Mouse (Mus musculus) neutrophil, adult 83 days (primary cell): ENCODE measurements around the gene Zfp68. TPM values are rescaled to one million over a fixed set of nuclear protein-coding genes. Genes with fewer than 3 reads are reported as not detected.

ENCODE experiments used
- total RNA-seq, 2 experiments: library from RNA; stranded (reverse); gene quantifications; one replicate each; pipeline ENCODE4 v1.2.4; 2023

The Zfp68 gene
- total RNA-seq = 10 to 100 TPM; 14.2 to 15.1 TPM

DNA sequence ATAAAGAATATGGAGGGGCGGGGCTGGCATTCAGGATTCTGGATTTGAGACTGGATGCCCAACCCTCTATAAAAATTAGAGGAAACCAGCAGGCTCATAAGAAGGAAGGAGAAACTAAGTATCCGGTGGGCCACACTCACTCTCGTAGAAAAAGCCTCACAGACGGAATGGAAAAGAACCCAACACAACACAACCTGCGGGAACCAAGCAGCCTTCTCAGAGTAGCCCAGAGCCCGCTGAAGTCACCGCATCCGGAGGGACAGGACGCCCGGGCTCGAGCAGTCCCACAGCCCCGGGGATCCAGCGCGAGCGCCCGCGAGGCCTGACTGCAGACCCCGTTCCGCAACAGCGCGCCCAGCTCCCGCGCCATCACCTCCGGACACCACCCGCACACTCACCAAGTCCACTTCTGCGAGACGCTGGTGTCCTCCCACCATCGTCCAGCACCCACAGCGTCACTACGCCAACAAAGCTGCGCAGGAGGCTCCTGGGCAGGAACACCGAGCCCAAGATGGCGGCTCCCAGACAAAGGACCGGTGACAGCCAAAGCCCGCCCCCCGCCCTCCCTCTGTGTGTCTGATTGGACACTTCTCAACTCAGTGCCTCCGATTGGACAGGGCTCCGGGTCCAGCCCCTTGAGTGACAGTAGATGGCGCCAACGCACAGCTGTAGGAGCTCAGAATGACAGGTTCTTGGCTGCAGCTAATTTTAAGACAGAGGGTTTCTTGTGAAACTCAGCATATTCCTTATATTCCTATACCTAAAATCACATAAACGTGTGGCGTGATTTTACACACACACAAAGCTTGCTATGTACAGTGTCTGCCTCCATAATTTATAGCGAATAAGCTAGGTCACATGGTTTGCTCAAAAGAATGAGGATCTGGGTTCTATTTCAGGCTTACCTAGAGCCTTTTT, at the start of gene Zfp68:
Zfp68 (minus strand) TSS at position 551 of the 918 bp plus-strand sequence.

DNA sequence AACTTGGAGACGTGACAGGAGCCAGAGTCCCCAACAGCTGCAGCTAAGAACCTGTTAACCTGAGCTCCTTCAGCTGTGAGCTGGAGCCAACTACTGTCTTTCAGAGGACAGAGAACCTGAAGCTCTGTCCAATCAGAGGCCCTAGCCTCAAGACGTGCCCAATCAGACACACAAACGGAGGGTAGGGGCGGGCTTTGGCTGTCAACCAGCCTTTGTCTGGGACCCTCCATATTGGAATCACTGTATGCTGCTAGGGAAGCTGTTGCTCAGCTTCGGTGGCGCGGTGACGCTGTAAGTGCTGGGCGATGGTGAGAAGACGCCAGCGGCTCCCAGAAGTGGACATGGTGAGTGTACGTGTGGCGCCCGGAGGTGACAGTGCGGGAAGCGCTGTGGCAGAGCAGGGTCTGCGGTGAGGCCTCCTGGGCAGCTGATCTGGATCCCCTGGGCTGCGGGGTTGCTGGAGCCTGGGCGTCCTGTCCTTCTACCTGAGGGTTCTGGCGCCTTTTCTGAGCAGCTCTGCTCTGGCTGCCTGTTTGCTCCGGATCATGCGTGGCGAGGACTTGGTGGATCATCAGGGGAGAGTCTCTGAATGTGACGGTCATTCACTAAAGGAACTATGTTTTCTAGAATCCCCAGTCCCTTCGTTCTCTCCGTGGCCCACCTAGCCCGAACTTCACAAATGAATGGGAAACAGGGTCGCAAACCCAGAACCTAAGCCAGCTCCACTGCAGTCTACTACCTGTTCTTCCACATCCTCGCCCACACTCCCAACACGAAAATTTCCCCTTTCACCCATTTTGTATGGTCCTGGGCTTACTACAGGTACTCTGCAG, 3.3 kb upstream of the Zfp68 start, which contains the start of gene A430033K04Rik:
A430033K04Rik (plus strand) TSS at position 215 of the 833 bp plus-strand sequence.

DNA sequence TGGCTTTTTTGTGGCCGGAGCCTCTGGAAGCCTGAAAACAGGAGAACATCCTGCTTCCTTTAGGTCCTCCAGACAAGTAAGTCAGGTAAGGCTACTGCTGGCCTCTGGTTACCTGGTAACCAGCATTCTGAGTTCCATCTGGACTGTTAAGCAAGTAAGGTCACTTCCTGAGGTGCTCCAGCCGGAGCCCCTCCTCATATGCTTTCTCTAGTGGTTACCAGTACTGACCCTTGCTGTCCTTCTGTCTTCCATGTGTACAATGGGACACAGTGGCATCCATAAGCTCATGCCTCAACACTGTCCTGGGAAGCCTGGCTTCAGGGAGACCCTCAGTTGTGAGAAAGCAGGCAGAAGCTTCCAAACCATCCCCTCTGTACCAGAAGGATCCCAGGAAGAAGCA, 54.9 kb downstream of the Zfp68 start, which contains the start of gene 1700123K08Rik:
1700123K08Rik (minus strand) TSS at position 101 of the 400 bp plus-strand sequence.

Other genes starting within 250 kb of the Zfp68 start
- 1 to 10 TPM; 5.3 to 6.3 TPM for gene Zfp157, start 178.3 kb downstream of the Zfp68 start, total RNA-seq
- not detected for gene 1700123K08Rik, start 55.0 kb downstream of the Zfp68 start, total RNA-seq
- 1 to 10 TPM; 1.8 to 2.1 TPM for gene A430033K04Rik, start 3.1 kb upstream of the Zfp68 start, total RNA-seq
- gene Fam20c, start 134.8 kb upstream of the Zfp68 start, total RNA-seq = 1 to 10 TPM; 6.3 to 6.9 TPM
- gene Gm5294, start 200.3 kb upstream of the Zfp68 start, total RNA-seq = under 1 TPM in 1 of 2 experiments, not detected in 1; 0.57 TPM